Mouse (Mus musculus): ENCODE measurements at regions not wholly inside any gene's neighbourhood (a gene's known extent, or its start where the extent isn't known, plus 50 kb on each side); places are given as distances from the start of the nearest gene placed in this dataset.

DNA sequence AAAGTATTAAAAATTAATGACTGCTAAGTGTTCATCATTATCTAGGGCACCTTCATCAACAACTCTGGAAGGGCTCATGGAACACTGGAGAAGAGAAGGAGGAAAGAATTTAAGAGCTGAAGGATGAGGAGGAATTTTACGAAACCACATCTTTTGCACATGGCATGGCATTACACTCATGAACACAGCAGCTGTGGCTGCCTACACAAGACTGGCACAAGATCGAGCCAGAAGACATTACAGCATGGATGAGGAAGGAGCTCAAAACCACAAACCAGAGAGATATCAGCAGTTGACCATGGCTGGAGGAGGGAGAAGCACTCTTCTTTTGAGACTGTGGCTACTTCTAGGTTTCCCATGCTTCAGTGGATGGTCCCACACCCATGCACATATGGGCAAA, 565.7 kb upstream of the Intu start:
- TF ChIP-seq POLR2A (IDR thresholded peaks at IDR 0.05; ENCODE audit: borderline replicate concordance, insufficient read depth, low read length) = no peak
- no peak for TF ChIP-seq CTCF (IDR thresholded peaks at IDR 0.05; ENCODE audit: borderline replicate concordance, insufficient read depth, low read depth, low read length)
